7 mouse cellular contexts compared by ENCODE assay signal in genomic region chr3:97296941-97297552, GRCm38 (mm10). TPM values are rescaled to one million over a fixed set of nuclear protein-coding genes. Genes with fewer than 3 reads are reported as not detected.
A peak's percentile ranks its signal among the peaks of the same experiment; 100 is the strongest.
DNase-seq lines count a peak whose midpoint lies in the region; ATAC-seq and TF ChIP-seq lines count a peak whose summit lies in the region.

No protein-coding gene starts in this region.

- H3K27me3 ChIP-seq in intestine, postnatal 0 days (replicated peaks; ENCODE audit: control insufficient read depth, insufficient read depth, low read length) = no peaks in the 10 kb centered on the region
- no peaks in the 10 kb centered on the region for H3K27me3 ChIP-seq in limb, embryonic 12.5 days
- H3K27me3 ChIP-seq in midbrain, embryonic 10.5 days (ENCODE audit: low read depth, poor library complexity, severe bottlenecking) = no peaks in the 10 kb centered on the region
- no peaks in the 10 kb centered on the region for H3K27me3 ChIP-seq in small intestine, adult 2 months (ENCODE audit: control insufficient read depth, insufficient read depth, low read length)

- peak overlapping the region; percentile 63 for H3K4me3 ChIP-seq in intestine, postnatal 0 days (ENCODE audit: low read depth, low read length)
- H3K4me3 ChIP-seq in limb, embryonic 12.5 days (replicated peaks) = peak overlapping the region; percentile 72
- H3K4me3 ChIP-seq in midbrain, embryonic 10.5 days = peak overlapping the region; percentile 84
- peak overlapping the region; percentile 76 for H3K4me3 ChIP-seq in small intestine, adult 2 months (ENCODE audit: low read depth, low read length)

- no peaks in the 10 kb centered on the region for H3K36me3 ChIP-seq in intestine, postnatal 0 days (ENCODE audit: control insufficient read depth, insufficient read depth)
- no peaks in the 10 kb centered on the region for H3K36me3 ChIP-seq in limb, embryonic 12.5 days
- H3K36me3 ChIP-seq in midbrain, embryonic 10.5 days = no peaks in the 10 kb centered on the region
- no peaks in the 10 kb centered on the region for H3K36me3 ChIP-seq in small intestine, adult 2 months (ENCODE audit: control insufficient read depth, insufficient read depth, low read length)

- TF ChIP-seq CTCF in intestine, postnatal 0 days (IDR thresholded peaks at IDR 0.05; ENCODE audit: low read depth) = no peak; the same call in 1 of the 2 replicates
- TF ChIP-seq CTCF in small intestine, adult 2 months (IDR thresholded peaks at IDR 0.05; ENCODE audit: extremely low read depth, insufficient read length, insufficient replicate concordance, low read depth, low read length) = no peak

- ATAC-seq in granulocyte monocyte progenitor cell, adult 5-6 weeks (replicated peaks; ENCODE audit: poor library complexity, severe bottlenecking) = peak; percentile 27
- ATAC-seq in intestine, postnatal 0 days = peak; percentile 55
- ATAC-seq in limb, embryonic 12.5 days (ENCODE audit: insufficient number of reproducible peaks, insufficient read depth, low FRiP score, low TSS enrichment, low read depth) = peak; percentile 79

- no peaks in the 10 kb centered on the region for H3K9me3 ChIP-seq in intestine, postnatal 0 days (ENCODE audit: control insufficient read depth)
- peaks cover 4% of the 10 kb centered on the region; the same call in 1 of the 2 replicates for H3K9me3 ChIP-seq in limb, embryonic 12.5 days
- peaks cover 4% of the 10 kb centered on the region; the same call in 1 of the 2 replicates for H3K9me3 ChIP-seq in midbrain, embryonic 10.5 days (replicated peaks)

- peak overlapping the region; percentile 84 for H3K4me2 ChIP-seq in intestine, postnatal 0 days (replicated peaks; ENCODE audit: low read depth)
- peak overlapping the region; percentile 73 for H3K4me2 ChIP-seq in limb, embryonic 12.5 days

- H3K4me1 ChIP-seq in intestine, postnatal 0 days (replicated peaks; ENCODE audit: control insufficient read depth, insufficient read depth, low read length) = no peaks in the 10 kb centered on the region
- peaks cover 19% of the 10 kb centered on the region for H3K4me1 ChIP-seq in limb, embryonic 12.5 days (replicated peaks)
- peaks cover 51% of the 10 kb centered on the region for H3K4me1 ChIP-seq in midbrain, embryonic 10.5 days
- peaks cover 4% of the 10 kb centered on the region for H3K4me1 ChIP-seq in small intestine, adult 2 months (ENCODE audit: control insufficient read depth, insufficient read depth, insufficient read length, low read length)

- TF ChIP-seq POLR2A in small intestine, adult 2 months (IDR thresholded peaks at IDR 0.05; ENCODE audit: low read depth, low read length) = peak; percentile 15; the same call in 1 of the 2 replicates

- H3K27ac ChIP-seq in intestine, postnatal 0 days (ENCODE audit: low read depth, low read length) = peak overlapping the region; percentile 89
- H3K27ac ChIP-seq in limb, embryonic 12.5 days = peak overlapping the region; percentile 99
- H3K27ac ChIP-seq in midbrain, embryonic 10.5 days (replicated peaks) = peak overlapping the region; percentile 95
- 0 out of 2 replicates have a peak overlapping the region, but pooled peaks have one; percentile 6 for H3K27ac ChIP-seq in small intestine, adult 2 months (ENCODE audit: insufficient read depth, low read depth, low read length)

- H3K9ac ChIP-seq in intestine, postnatal 0 days (ENCODE audit: low read depth, low read length) = peak overlapping the region; percentile 77
- peak overlapping the region; percentile 84 for H3K9ac ChIP-seq in limb, embryonic 12.5 days (replicated peaks)

- 1% methylated on average over 16 of the region's 16 CpGs for WGBS in intestine, postnatal 0 days
- WGBS in limb, embryonic 12.5 days = 3% methylated on average over 16 of the region's 16 CpGs
- WGBS in midbrain, embryonic 10.5 days = 4% methylated on average over 16 of the region's 16 CpGs
- WGBS in small intestine, adult 2 months = 2% methylated on average over 16 of the region's 16 CpGs

- DNase-seq in adrenal gland, postnatal 14 days = peak; percentile 73
- DNase-seq in embryo, embryonic 10.5 days (ENCODE audit: low spot score) = peak; percentile 58
- peak; percentile 70 for DNase-seq in midbrain, embryonic 10.5 days (ENCODE audit: low spot score)

RNA-seq across cellular contexts. Expression of gene Bcl9, which starts 0.7 kb away (rescaled TPM):
- total RNA-seq in adrenal gland, postnatal 14 days (2021) = 14.7 and 19.2 TPM in 2 replicates
- total RNA-seq in granulocyte monocyte progenitor cell, adult 5-6 weeks (2014; fragmentation: Nextera tagmentation) = 25.3 and 43.8 TPM in 2 replicates
- total RNA-seq in granulocyte monocyte progenitor cell, adult 5-6 weeks (2017) = 3.5 and 6.2 TPM in 2 replicates
- 21.2 and 26.7 TPM in 2 replicates for polyA plus RNA-seq in intestine, postnatal 0 days (2015; fragmentation: Nextera tagmentation; extraction: Ambion mirVana)
- 81.5 and 92.5 TPM in 2 replicates for polyA plus RNA-seq in limb, embryonic 12.5 days (2016; fragmentation: Nextera tagmentation; extraction: Ambion mirVana)
- polyA plus RNA-seq in midbrain, embryonic 10.5 days (2016; fragmentation: Nextera tagmentation; extraction: Ambion mirVana) = 47.2 and 56.2 TPM in 2 replicates
- polyA plus RNA-seq in small intestine, adult 2 months (2012; rRNA removed) = 7.0 and 16.5 TPM in 2 replicates

Comparison
In these comparisons a context has a peak if more than half of its experiments do, and no peak if none do; other contexts are left out.
1. Peak in every context shown above with its lines: DNase-seq, ATAC-seq, H3K4me3 ChIP-seq and H3K27ac ChIP-seq.
2. ATAC-seq: peak in every context shown above with its lines; median percentile 79 in limb, embryonic 12.5 days; 55 in intestine, postnatal 0 days; 27 in granulocyte monocyte progenitor cell, adult 5-6 weeks.
3. H3K27ac ChIP-seq: peak in every context shown above with its lines; median percentile 99 in limb, embryonic 12.5 days; 95 in midbrain, embryonic 10.5 days; 89 in intestine, postnatal 0 days; 6 in small intestine, adult 2 months.